Mouse (Mus musculus) spleen, adult 12 weeks (tissue): ENCODE measurements around the gene Btla.

ENCODE experiments used
- DNase-seq: peaks from one replicate; pipeline ENCODE4 v3.0.0; 2022; ENCODE audit warnings: low spot score

Gene Btla

DNA sequence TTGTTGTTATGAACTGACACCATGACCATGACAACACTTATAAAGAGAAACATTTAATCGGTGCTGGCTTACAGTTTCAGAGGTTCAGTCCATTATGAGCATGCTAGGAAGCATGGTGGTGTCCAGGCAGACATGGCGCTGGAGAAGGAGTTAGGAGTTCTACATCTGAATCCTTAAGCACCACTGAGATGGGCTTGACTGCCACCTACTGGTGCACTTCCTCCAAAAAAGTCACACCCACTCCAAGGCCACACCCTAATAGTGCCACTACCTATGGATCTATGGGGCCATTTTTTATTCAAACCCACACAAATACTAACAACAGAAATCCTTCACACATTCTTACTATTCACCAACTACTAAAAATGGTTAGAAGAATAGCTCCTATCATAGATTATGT lies 35.5 kb downstream of the Btla start:
- DNase-seq: no peak

- no peak for DNase-seq
Observed at GRCm38 (mm10) chr16:45261321-45261720, 37.2 kb downstream of the Btla start.

DNA sequence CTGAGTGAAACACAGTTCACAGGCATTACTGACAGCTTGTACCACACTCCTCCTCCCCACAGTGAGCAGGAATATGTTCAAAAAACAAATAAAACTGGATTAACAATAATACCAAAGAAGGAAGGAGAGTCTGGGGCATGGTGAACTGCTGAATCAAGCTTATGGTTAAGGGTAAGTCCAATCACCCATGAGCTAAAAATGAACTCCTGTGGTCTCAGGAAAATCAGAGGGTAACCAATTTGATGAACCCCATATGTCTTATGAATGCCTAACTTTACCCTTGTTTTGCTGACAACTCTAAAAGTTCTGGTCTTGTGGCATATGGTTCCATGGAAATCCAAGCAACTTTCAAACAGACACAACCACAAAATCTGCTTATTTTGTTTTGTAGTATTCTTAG lies 37.9 kb downstream of the Btla start:
- no peak for DNase-seq

GRCm38 (mm10) chr16:45269886-45270285 lies 45.8 kb downstream of the Btla start:
- DNase-seq: no peak

- DNase-seq: peak; percentile 5
Observed at GRCm38 (mm10) chr16:45283093-45283492, 59.0 kb downstream of the Btla start.

- no peak for DNase-seq
Observed at GRCm38 (mm10) chr16:45297806-45298205, 73.7 kb downstream of the Btla start.
